Comparison of ENCODE assay signal across 16 mouse cellular contexts in genomic region chr2:153638977-153639680, GRCm38 (mm10). TPM values are rescaled to one million over a fixed set of nuclear protein-coding genes. Genes with fewer than 3 reads are reported as not detected.
DNase-seq lines count a peak whose midpoint lies in the region; ATAC-seq lines count a peak whose summit lies in the region.
"Had no signal": no experiment of that assay in that cellular context is flagged by ENCODE, and none has a peak within 500 bp of the region (broad histone marks: within the 10 kb centered on the region; RNA-seq: fewer than 3 reads in every experiment).

No protein-coding gene starts in this region.

- DNase-seq in heart, embryonic 10.5 days (ENCODE audit: low spot score) = no peak
- no peak for DNase-seq in heart, postnatal 14 days
- peak; percentile 67 for DNase-seq in CD4-positive, CD25-positive, alpha-beta regulatory T cell, adult 2 months (ENCODE audit: low read depth, low spot score)
- no peak for DNase-seq in ovary, postnatal 14 days (ENCODE audit: low spot score)
- DNase-seq in ovary, postnatal 36 days (ENCODE audit: low spot score) = no peak
- DNase-seq in heart, adult 11 months = no peak
- DNase-seq: adrenal gland, postnatal 25 days; B cell, adult 2 months; kidney, adult 9 months had no signal

- 0 out of 2 replicates have a peak overlapping the region, but pooled peaks have one; percentile 15 for H3K4me3 ChIP-seq in heart, embryonic 10.5 days
- H3K4me3 ChIP-seq: heart, embryonic 12.5 days; limb, embryonic 12.5 days had no signal

- H3K27me3 ChIP-seq in heart, embryonic 10.5 days (ENCODE audit: insufficient read depth, poor library complexity, severe bottlenecking) = no peaks in the 10 kb centered on the region; the same call in 1 of the 2 replicates

- H3K36me3 ChIP-seq in heart, embryonic 10.5 days = no peaks in the 10 kb centered on the region
- H3K36me3 ChIP-seq: heart, embryonic 12.5 days; limb, embryonic 12.5 days had no signal

- ATAC-seq in common myeloid progenitor, adult 5-6 weeks (replicated peaks; ENCODE audit: low read depth, poor library complexity, severe bottlenecking) = peak; percentile 68
- peak; percentile 58 for ATAC-seq in megakaryocyte progenitor cell, adult 5-6 weeks (replicated peaks; ENCODE audit: poor library complexity)

- peaks cover 5% of the 10 kb centered on the region; the same call in 1 of the 2 replicates for H3K4me1 ChIP-seq in heart, embryonic 10.5 days
- H3K4me1 ChIP-seq: heart, embryonic 12.5 days had no signal

- H3K9me3 ChIP-seq in heart, embryonic 10.5 days = no peaks in the 10 kb centered on the region
- H3K9me3 ChIP-seq: heart, embryonic 12.5 days; limb, embryonic 12.5 days had no signal

- intact Hi-C loops in heart, postnatal 14 days (cut with DNase I) = no loop called here

- H3K27ac ChIP-seq in heart, embryonic 10.5 days = peak overlapping the region; percentile 62
- H3K27ac ChIP-seq: hindbrain, embryonic 14.5 days; limb, embryonic 12.5 days; stomach, postnatal 0 days had no signal

- 18% methylated on average over 15 of the region's 15 CpGs for WGBS in heart, embryonic 10.5 days

RNA-seq across cellular contexts. Expression of gene Commd7, which starts 6.5 kb away (rescaled TPM):
- polyA plus RNA-seq in heart, embryonic 10.5 days (2016; fragmentation: Nextera tagmentation; extraction: Ambion mirVana) = 64.8 and 68.6 TPM in 2 replicates
- total RNA-seq in heart, postnatal 14 days (2021) = 10 to 100 TPM; 15.6 to 15.7 TPM
- 28.0 and 33.3 TPM in 2 replicates for total RNA-seq in common myeloid progenitor, adult 5-6 weeks (2017)
- 37.2 and 45.9 TPM in 2 replicates for total RNA-seq in megakaryocyte progenitor cell, adult 5-6 weeks (2015)
- 32.2 and 43.8 TPM in 2 replicates for total RNA-seq in megakaryocyte progenitor cell, adult 5-6 weeks (2017)

RNA-seq across cellular contexts. Expression of gene Dnmt3b, which starts 10.1 kb away (rescaled TPM):
- polyA plus RNA-seq in heart, embryonic 10.5 days (2016; fragmentation: Nextera tagmentation; extraction: Ambion mirVana) = 10.2 and 17.0 TPM in 2 replicates
- 1 to 10 TPM; 1.9 to 2.1 TPM for total RNA-seq in heart, postnatal 14 days (2021)
- total RNA-seq in common myeloid progenitor, adult 5-6 weeks (2017) = 28.5 and 29.9 TPM in 2 replicates
- 15.0 and 17.8 TPM in 2 replicates for total RNA-seq in megakaryocyte progenitor cell, adult 5-6 weeks (2015)
- total RNA-seq in megakaryocyte progenitor cell, adult 5-6 weeks (2017) = 15.2 and 16.7 TPM in 2 replicates

RNA-seq across cellular contexts. Expression of gene Dnmt3c, which starts 57.3 kb away (rescaled TPM):
- polyA plus RNA-seq in heart, embryonic 10.5 days (2016; fragmentation: Nextera tagmentation; extraction: Ambion mirVana) = 0.10 and 0.12 TPM in 2 replicates
- not detected for total RNA-seq in heart, postnatal 14 days (2021)
- not detected in 2 replicates for total RNA-seq in common myeloid progenitor, adult 5-6 weeks (2017)
- 0.07 and 0.22 TPM in 2 replicates for total RNA-seq in megakaryocyte progenitor cell, adult 5-6 weeks (2015)
- total RNA-seq in megakaryocyte progenitor cell, adult 5-6 weeks (2017) = 0.20 TPM in 1 of 2 replicates, not detected in the other
- total RNA-seq: adrenal gland, postnatal 25 days; megakaryocyte, adult 5-6 weeks had no signal
- polyA plus RNA-seq: heart, embryonic 12.5 days; limb, embryonic 12.5 days; stomach, postnatal 0 days had no signal
